Mouse (Mus musculus) mesoderm, embryonic 11.5 days (tissue): ENCODE results near the gene Fat3.

Experiments used
- DNase-seq: peaks from one replicate; pipeline ENCODE4 v3.0.0-alpha.2; 2012; ENCODE audit warnings: low read depth, low spot score

Fat3 gene

GRCm38 (mm10) chr9:15886756-15887155, 614.3 kb downstream of the Fat3 start:
- DNase-seq = no peak

GRCm38 (mm10) chr9:15880754-15881153, 620.3 kb downstream of the Fat3 start:
- DNase-seq = no peak

- peak; percentile 56 for DNase-seq
Measured at GRCm38 (mm10) chr9:15880160-15880603, 620.9 kb downstream of the Fat3 start.

- DNase-seq = no peak
Measured at GRCm38 (mm10) chr9:15874506-15875160, 626.5 kb downstream of the Fat3 start, which contains the start of gene Mtnr1b. Gene Mtnr1b (minus strand): TSS chr9:15874556.

- DNase-seq = no peak
Measured at GRCm38 (mm10) chr9:15870013-15870412, 631.1 kb downstream of the Fat3 start.

GRCm38 (mm10) chr9:15869456-15869855, 631.6 kb downstream of the Fat3 start:
- DNase-seq = no peak

- DNase-seq = no peak
Measured at GRCm38 (mm10) chr9:15866280-15867072, 634.6 kb downstream of the Fat3 start.

GRCm38 (mm10) chr9:15861402-15861801, 639.7 kb downstream of the Fat3 start:
- no peak for DNase-seq
